Mouse (Mus musculus) megakaryocyte, embryonic 14.5 days (primary cell): Measurements from ENCODE around the gene Gm11034.

ENCODE experiments used
- FLI1 ChIP-seq: IDR thresholded peaks from 2 replicates; pipeline ENCODE4 v1.6.1; 2012; ENCODE audit warnings: low read length, inconsistent platforms, mixed read lengths
- GATA1 ChIP-seq: IDR thresholded peaks from 3 replicates; pipeline ENCODE4 v1.6.1; 2012; ENCODE audit warnings: mixed read lengths, low read length, inconsistent platforms, borderline replicate concordance

DNA sequence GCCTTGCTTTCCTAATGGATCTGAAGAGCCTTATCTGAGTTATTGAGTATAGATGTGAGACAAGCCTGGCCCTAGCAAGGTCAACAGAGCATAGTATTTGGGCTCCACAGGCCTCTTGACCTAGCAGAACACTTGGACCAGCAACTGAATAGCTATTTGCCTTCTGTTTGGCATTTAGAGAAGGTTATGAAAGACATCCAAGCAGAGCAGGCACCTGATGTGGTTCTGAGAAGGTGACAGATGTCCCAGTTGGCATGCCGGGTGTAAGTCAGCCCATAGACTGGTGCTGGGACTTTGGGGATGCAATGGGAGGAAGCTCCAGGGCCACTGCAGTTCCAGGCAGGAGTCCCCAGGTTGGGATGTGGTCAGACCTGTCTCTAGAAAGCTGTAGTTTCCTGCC is 28.8 kb upstream of the Gm11034 start:
- TF ChIP-seq GATA1: no peak
- no peak for TF ChIP-seq FLI1
